Mouse (Mus musculus) E14TG2a.4 (cell line): ENCODE measurements at regions not wholly inside any gene's neighbourhood (a gene's known extent, or its start where the extent isn't known, plus 50 kb on each side); places are given as distances from the start of the nearest gene placed in this dataset.

Experiments used
- H3K27me3 ChIP-seq: 2 replicates; pipeline ENCODE4 v1.6.1; 2014; ENCODE audit warnings: low read length, control low read depth; ENCODE audit not compliant: insufficient read depth
- H3K36me3 ChIP-seq: 2 replicates; pipeline ENCODE4 v1.6.1; 2014; ENCODE audit warnings: low read length, control low read depth; ENCODE audit not compliant: insufficient read depth
- H3K4me1 ChIP-seq: replicated peaks from 2 replicates; pipeline ENCODE4 v1.6.1; 2014; ENCODE audit warnings: low read depth, low read length, control low read depth
- H3K4me3 ChIP-seq: replicated peaks from 2 replicates; pipeline ENCODE4 v1.5.1; 2014; ENCODE audit warnings: mild to moderate bottlenecking, low read length
- H3K9me3 ChIP-seq: 2 replicates; pipeline ENCODE4 v1.6.1; 2014; ENCODE audit warnings: low read length, control low read depth
- CTCF ChIP-seq: conservative IDR thresholded peaks from 2 replicates; pipeline ENCODE4 v1.5.1; 2014; ENCODE audit warnings: low read length
- NANOG ChIP-seq: IDR thresholded peaks from 2 replicates; pipeline ENCODE4 v1.6.1; 2014; ENCODE audit warnings: borderline replicate concordance, low read length, mixed read lengths
- POU5F1 ChIP-seq: IDR thresholded peaks from 2 replicates; pipeline ENCODE4 v1.6.1; 2014; ENCODE audit warnings: low read length, borderline replicate concordance

- Histone ChIP-seq H3K27me3 (no peaks in the 10 kb centered on the region; the same call in 1 of the 2 replicates), H3K4me1 (0 out of 2 replicates have a peak, but pooled peaks cover 4% of the 10 kb centered on the region), H3K9me3 (no peaks in the 10 kb centered on the region), H3K4me3 (no peak overlapping the region), H3K36me3 (no peaks in the 10 kb centered on the region)
- TF ChIP-seq CTCF: no peak
Observed at GRCm38 (mm10) chr19:48123777-48124176, 82.0 kb upstream of the Sorcs3 start.

- Histone ChIP-seq H3K27me3 (no peaks in the 10 kb centered on the region; the same call in 1 of the 2 replicates), H3K36me3 (no peaks in the 10 kb centered on the region), H3K4me1 (0 out of 2 replicates have a peak, but pooled peaks cover 4% of the 10 kb centered on the region), H3K4me3 (no peak overlapping the region), H3K9me3 (no peaks in the 10 kb centered on the region)
- TF ChIP-seq POU5F1 (peak; percentile 46; the same call in 1 of the 2 replicates), CTCF (no peak), NANOG (peak; percentile 32; the same call in 1 of the 2 replicates)
Observed at GRCm38 (mm10) chr19:48125731-48126130, 80.1 kb upstream of the Sorcs3 start.

DNA sequence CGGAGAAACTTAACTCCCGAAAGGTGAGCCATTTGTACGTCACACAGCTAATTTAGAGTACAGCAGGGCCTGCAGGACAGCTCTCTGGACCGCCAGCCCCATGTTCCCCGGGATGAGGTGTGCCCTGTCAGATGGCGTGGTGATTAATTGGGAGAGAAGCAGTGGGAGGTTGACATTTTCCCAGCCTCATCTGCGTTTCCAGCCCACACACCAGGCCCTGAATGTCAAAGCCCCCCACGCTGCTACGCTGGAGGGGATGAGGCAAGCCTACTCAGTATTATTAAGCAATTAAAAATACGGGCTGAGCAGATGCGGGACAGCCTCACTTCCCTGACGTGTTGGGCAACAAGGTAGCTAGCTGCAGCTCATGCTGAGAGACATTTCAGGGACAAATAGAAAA, 77.7 kb upstream of the Sorcs3 start:
- Histone ChIP-seq H3K4me3 (no peak overlapping the region), H3K27me3 (no peaks in the 10 kb centered on the region; the same call in 1 of the 2 replicates), H3K36me3 (no peaks in the 10 kb centered on the region), H3K4me1 (0 out of 2 replicates have a peak, but pooled peaks cover 4% of the 10 kb centered on the region), H3K9me3 (no peaks in the 10 kb centered on the region)
- no peak for TF ChIP-seq NANOG
- no peak for TF ChIP-seq POU5F1
- no peak for TF ChIP-seq CTCF

DNA sequence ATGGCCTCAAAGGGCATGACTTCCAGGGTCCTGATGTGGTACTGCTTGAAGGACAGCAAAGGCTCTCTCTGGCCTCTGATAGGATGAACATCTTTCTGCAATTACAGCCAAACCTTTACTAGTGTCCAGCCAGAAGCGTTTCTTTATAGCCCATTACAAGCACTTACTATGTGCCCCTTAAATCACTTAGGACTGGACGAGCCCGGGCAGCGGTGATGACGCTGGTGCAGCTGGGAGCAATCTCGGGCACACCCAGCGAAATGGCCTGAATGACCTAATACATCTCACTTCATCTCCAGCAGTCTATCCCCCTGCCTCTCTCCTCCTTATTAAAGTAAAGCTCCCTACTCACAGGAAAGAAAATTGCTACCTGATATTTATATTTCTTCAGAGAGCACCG, 69.6 kb upstream of the Sorcs3 start:
- TF ChIP-seq CTCF (no peak), POU5F1 (no peak), NANOG (no peak)
- H3K36me3 ChIP-seq: no peaks in the 10 kb centered on the region
- no peaks in the 10 kb centered on the region; the same call in 1 of the 2 replicates for H3K27me3 ChIP-seq
- H3K4me1 ChIP-seq: no peaks in the 10 kb centered on the region
- H3K4me3 ChIP-seq: no peak overlapping the region
- H3K9me3 ChIP-seq: no peaks in the 10 kb centered on the region

GRCm38 (mm10) chr19:48144129-48144528, 61.7 kb upstream of the Sorcs3 start:
- peak; percentile 48 for TF ChIP-seq CTCF
- TF ChIP-seq NANOG: no peak
- H3K4me1 ChIP-seq: no peaks in the 10 kb centered on the region
- H3K27me3 ChIP-seq: no peaks in the 10 kb centered on the region; the same call in 1 of the 2 replicates
- no peaks in the 10 kb centered on the region for H3K36me3 ChIP-seq
- no peaks in the 10 kb centered on the region for H3K9me3 ChIP-seq
- no peak overlapping the region for H3K4me3 ChIP-seq
